Mouse (Mus musculus) forebrain, embryonic 10.5 days (tissue): Measurements from ENCODE around the gene Sh2b3. TPM values are rescaled to one million over a fixed set of nuclear protein-coding genes. Genes with fewer than 3 reads are reported as not detected.

Experiments
- DNase-seq: peaks from one replicate; pipeline ENCODE4 v3.0.0-alpha.2; 2017; ENCODE audit warnings: low spot score; ENCODE audit errors: extremely low spot score
- H3K27ac ChIP-seq: fragments of 300-500 bp; sonication (generic); 2 replicates; pipeline ENCODE4 v1.5.1; 2016; ENCODE audit warnings: mild to moderate bottlenecking
- H3K27me3 ChIP-seq: fragments of 300-500 bp; sonication (generic); 2 replicates; pipeline ENCODE4 v1.6.1; 2016; ENCODE audit warnings: mild to moderate bottlenecking; ENCODE audit not compliant: poor library complexity, severe bottlenecking
- H3K36me3 ChIP-seq: fragments of 300-500 bp; sonication (generic); replicated peaks from 2 replicates; pipeline ENCODE4 v1.6.1; 2016; ENCODE audit warnings: mild to moderate bottlenecking, moderate library complexity
- H3K4me1 ChIP-seq: fragments of 300-500 bp; sonication (generic); 2 replicates; pipeline ENCODE4 v1.6.1; 2016
- H3K4me3 ChIP-seq: fragments of 300-500 bp; sonication (generic); 2 replicates; pipeline ENCODE4 v1.5.1; 2016; ENCODE audit warnings: mild to moderate bottlenecking, moderate library complexity
- H3K9me3 ChIP-seq: fragments of 300-500 bp; sonication (generic); 2 replicates; pipeline ENCODE4 v1.6.1; 2016; ENCODE audit warnings: mild to moderate bottlenecking, moderate library complexity
- WGBS: fragments of 180-500 bp; shearing (Covaris S2); methylation state at CpG from one replicate; pipeline ENCODE4 v1.1.7; 2016; 5-methylcytosine and 5-hydroxymethylcytosine counted together
- polyA plus RNA-seq: library from polyadenylated mRNA; unstranded; fragments of >200 nt; fragmentation: Nextera tagmentation; extraction: Ambion mirVana; gene quantifications from 2 replicates; pipeline ENCODE4 v1.2.1, GENCODE M21; 2016

The Sh2b3 gene
- polyA plus RNA-seq, 1 experiment from 2014 or later: 5.4 TPM

DNA sequence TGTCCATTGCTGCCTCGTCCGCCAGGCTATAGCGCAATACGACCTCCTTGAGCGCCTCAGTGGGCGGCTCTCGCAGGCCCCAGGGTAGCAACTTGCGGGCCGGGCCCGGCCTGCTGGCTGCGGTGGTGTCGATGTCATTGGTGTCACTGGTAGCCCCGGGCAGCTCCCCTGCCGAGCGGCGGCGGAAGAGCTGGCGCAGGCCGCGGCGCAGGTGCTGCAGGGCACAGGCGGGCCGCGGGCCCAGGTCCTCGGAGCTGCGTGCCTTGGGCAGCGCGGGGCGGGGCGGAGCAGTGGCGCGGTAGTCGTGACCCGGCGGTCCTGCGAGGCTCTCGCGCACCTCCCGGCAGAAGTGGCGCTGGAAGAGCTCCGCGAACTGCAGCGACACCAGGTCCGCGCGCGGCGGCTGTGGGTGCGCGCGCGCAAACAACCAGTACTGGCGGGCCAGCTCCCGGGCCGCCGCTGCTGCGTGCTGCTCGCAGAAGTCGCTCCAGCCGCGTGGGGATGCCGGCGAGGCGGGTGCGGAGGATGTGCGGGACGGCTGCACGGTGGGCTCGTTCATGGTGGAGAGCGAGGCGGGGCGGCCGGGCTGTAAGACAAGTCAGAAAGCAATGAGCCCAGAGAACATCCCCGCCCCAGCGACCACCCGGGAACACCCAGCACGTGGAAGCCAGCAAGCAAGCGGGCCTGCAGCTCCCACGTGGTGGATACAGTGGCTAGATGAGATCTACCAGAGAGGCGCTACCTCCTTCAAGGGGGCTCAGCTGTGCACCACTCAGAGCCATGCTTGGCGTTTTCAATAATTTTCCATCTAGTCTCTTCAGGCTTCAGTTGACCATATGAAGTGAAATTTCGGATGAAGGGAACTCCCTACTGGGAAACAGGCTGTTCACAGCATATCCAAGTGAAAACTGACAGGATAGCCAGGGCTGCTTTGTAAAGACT, 8.7 kb downstream of the Sh2b3 start:
- peak overlapping the region; percentile 59 for H3K4me3 ChIP-seq
- H3K36me3 ChIP-seq: peaks cover 38% of the 10 kb centered on the region
- no peaks in the 10 kb centered on the region for H3K9me3 ChIP-seq
- 6% methylated on average over 82 of the region's 82 CpGs for WGBS
- no peak for DNase-seq
- peaks cover 39% of the 10 kb centered on the region for H3K4me1 ChIP-seq
- H3K27ac ChIP-seq: peak overlapping the region; percentile 56
- H3K27me3 ChIP-seq: peaks cover 69% of the 10 kb centered on the region

DNA sequence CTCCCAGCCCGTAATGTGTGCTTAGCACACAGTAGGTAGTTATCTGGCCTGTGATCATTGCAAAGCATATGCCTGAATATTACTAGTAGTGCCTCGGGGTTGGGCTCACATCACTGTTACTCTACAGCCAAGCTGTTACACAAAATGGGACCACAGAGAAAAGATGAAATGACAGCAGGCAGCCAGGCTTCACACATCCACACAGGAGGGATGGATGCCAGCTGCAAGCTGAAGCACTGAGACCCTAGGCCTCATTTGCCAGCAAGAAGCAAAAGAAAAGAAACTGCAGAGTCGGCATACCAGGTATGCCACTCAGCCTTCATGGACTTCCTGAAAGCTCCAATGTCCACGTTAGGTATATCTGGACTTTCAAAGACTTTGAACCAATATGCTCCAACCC, 9.6 kb downstream of the Sh2b3 start:
- Histone ChIP-seq H3K36me3 (peaks cover 42% of the 10 kb centered on the region), H3K9me3 (no peaks in the 10 kb centered on the region), H3K27me3 (peaks cover 63% of the 10 kb centered on the region), H3K4me1 (peaks cover 39% of the 10 kb centered on the region), H3K4me3 (peak overlapping the region; percentile 59; the same call in 1 of the 2 replicates), H3K27ac (no peak overlapping the region)
- 83% methylated on average over 4 of the region's 4 CpGs for WGBS
- DNase-seq: no peak

DNA sequence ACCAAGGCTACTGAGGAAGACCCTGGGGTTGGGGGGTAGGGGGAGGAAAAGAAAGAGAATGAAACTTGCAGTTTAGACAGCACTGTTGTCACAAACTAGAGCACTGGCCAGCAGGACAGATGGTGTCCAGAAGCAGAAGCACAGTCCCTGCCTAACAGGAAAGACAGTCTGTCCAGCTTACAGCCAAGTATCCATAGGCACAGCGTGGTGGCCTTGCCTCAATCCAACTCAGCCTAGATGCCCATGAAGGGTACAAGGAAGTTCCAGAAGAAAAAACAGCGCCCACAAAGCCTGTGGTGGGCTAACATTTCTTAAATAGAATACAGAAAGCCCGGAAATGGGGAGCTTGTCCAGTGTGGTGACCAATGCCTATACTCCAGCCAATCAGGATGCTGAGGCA, 11.8 kb downstream of the Sh2b3 start:
- H3K27ac ChIP-seq: no peak overlapping the region
- peaks cover 63% of the 10 kb centered on the region for H3K36me3 ChIP-seq
- peaks cover 42% of the 10 kb centered on the region for H3K27me3 ChIP-seq
- H3K4me3 ChIP-seq: no peak overlapping the region
- no peak for DNase-seq
- peaks cover 36% of the 10 kb centered on the region for H3K4me1 ChIP-seq
- 92% methylated on average over 3 of the region's 3 CpGs for WGBS
- H3K9me3 ChIP-seq: no peaks in the 10 kb centered on the region

DNA sequence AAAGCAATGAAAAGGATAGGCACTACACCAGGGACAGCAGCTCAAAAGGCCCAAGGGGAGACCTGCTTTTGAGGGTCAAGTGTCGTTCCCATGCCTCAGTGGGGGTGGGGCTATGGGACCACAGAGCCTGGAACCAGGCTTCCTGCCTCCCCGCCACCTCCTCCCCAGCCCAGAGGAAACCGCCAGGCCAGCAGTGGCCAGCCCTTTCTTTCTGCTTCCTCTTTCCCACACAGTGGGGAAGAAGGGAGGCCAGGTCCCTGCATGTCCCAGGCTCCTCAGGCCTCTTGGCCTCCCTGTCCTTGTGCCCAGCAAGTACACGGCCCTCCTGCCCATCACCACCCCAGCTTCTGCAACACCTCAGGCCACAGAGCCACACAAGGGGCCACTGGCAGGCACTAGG, 13.3 kb downstream of the Sh2b3 start:
- H3K27me3 ChIP-seq: peaks cover 27% of the 10 kb centered on the region
- H3K9me3 ChIP-seq: no peaks in the 10 kb centered on the region
- no peak overlapping the region for H3K4me3 ChIP-seq
- peaks cover 78% of the 10 kb centered on the region for H3K36me3 ChIP-seq
- H3K27ac ChIP-seq: peak overlapping the region; percentile 31; the same call in 1 of the 2 replicates
- peaks cover 31% of the 10 kb centered on the region for H3K4me1 ChIP-seq
- DNase-seq: no peak
- WGBS: 76% methylated on average over 4 of the region's 4 CpGs

DNA sequence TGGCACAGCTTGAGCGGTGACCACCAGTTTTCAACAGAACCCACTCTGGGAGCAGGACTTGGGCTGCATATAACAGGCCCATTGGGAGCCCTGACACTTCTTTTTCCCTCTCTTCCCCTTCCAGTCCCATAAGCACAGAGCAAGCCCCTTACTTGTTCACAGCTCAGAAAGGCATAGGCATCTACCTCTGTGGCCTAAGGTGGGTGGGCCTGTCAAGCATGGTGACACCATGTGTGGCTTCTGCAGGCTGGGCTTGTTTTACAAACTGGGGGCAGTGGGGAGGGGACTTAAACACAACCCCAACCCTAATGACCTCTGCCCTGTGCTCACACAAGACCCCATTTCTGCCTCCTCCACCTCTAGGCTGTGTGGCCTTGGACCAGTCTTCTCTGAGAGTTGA, 13.8 kb downstream of the Sh2b3 start:
- no peak for DNase-seq
- Histone ChIP-seq H3K27ac (peak overlapping the region; percentile 31; the same call in 1 of the 2 replicates), H3K36me3 (peaks cover 82% of the 10 kb centered on the region), H3K4me1 (peaks cover 26% of the 10 kb centered on the region), H3K9me3 (no peaks in the 10 kb centered on the region), H3K27me3 (peaks cover 22% of the 10 kb centered on the region), H3K4me3 (no peak overlapping the region)
- 93% methylated on average over 1 of the region's 1 CpGs for WGBS

DNA sequence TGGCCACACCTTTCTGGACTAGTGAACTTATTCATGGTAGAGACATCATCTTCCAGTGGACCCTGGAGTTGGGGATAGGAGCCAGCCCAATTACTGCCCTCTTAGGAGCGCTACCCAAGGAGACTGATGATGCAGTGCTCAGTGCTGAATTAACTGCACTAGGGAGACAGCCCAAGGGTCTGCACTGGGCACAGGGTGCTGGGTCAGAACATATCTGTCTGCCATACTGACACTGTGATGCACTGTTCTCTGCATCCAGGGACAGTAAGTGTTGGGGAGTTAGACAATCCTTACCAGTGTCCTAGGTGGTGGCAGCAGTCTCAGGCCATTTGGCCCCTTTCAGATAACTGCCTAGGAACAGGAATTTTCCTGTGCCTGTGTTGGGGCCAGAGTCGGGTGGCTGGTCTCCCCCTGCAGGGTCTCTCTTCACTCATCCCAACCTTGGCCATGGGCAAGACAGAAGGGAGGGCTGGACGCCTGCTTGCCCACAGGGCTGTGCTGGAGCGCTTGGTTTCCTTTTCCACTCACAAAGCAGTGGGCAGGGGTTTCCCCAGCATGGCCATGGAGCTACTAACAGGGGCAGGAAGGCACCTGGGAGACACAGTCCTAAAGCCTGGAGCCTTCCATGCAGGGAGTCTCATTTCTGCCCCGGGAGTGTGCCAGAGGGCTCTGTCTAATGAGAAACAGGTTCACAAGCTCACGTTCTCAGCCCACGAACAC, 14.5 kb downstream of the Sh2b3 start:
- WGBS: 78% methylated on average over 7 of the region's 7 CpGs
- peak overlapping the region; percentile 31 for H3K27ac ChIP-seq
- peaks cover 20% of the 10 kb centered on the region for H3K4me1 ChIP-seq
- no peak for DNase-seq
- peaks cover 85% of the 10 kb centered on the region for H3K36me3 ChIP-seq
- peaks cover 15% of the 10 kb centered on the region for H3K27me3 ChIP-seq
- no peaks in the 10 kb centered on the region for H3K9me3 ChIP-seq
- no peak overlapping the region for H3K4me3 ChIP-seq

DNA sequence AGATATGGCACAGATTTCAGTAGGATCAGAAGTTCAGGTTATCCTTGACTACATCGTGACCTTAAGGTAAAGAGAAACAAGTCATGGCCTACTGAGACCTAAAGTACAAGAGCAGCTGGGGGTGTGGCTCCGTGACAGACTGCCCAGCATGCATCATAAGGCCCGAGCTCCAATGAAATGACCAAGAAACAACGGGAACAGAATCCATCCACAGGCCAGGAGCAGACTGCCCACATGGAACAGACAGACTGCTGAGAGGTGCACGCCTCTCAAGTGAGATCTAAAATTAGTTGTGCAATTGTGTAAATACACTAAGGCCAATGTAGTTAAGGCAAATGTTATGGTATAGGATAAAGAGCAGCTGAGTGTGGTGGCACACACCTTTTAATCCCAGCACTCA, 15.9 kb downstream of the Sh2b3 start:
- peaks cover 20% of the 10 kb centered on the region for H3K4me1 ChIP-seq
- peaks cover 1% of the 10 kb centered on the region for H3K27me3 ChIP-seq
- WGBS: 82% methylated on average over 5 of the region's 5 CpGs
- H3K36me3 ChIP-seq: peaks cover 89% of the 10 kb centered on the region
- H3K9me3 ChIP-seq: no peaks in the 10 kb centered on the region
- no peak overlapping the region for H3K4me3 ChIP-seq
- H3K27ac ChIP-seq: no peak overlapping the region
- no peak for DNase-seq

DNA sequence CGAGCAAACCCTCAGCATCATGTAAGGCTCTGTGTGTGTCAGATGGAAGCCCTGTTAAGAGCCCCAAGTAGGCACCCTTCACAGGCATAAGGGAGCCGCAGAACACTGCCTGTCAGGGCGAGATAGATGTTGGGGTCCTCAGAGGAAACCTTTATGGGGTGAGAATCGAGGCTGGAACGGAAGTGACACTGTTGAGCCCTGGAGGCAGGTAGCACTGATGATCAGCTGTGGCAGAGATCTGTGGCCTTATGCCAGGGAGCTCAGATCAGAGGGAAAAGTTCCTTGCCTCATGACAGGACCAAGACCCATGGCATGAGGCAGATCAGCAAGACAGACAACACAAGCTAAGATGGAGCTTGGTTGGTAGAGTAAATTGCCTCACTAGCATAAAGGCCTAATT, 16.3 kb downstream of the Sh2b3 start:
- no peak overlapping the region for H3K27ac ChIP-seq
- H3K4me3 ChIP-seq: no peak overlapping the region
- H3K27me3 ChIP-seq: no peaks in the 10 kb centered on the region
- DNase-seq: no peak
- no peaks in the 10 kb centered on the region for H3K9me3 ChIP-seq
- H3K4me1 ChIP-seq: peaks cover 20% of the 10 kb centered on the region
- peaks cover 89% of the 10 kb centered on the region for H3K36me3 ChIP-seq
- WGBS: 87% methylated on average over 5 of the region's 5 CpGs

DNA sequence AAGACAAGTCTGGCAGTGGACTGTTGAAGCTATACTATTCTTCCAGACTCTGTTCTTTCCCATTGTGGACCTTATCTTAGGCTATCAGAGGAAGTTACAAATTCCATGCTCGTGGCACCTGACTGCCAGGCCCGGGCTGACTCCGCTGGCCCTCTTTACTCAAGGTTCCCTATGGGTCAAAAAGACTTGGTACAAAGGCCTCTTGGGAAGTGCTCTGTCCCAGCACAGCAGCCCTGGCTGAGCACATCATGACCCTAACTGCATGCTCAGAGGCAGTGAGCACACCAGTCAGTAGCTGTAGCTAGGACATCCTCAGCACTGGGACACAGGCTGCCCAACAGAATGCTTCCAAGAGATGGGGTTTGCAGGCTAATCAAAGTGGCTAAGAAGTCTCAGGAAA, 16.8 kb downstream of the Sh2b3 start:
- Histone ChIP-seq H3K4me3 (no peak overlapping the region), H3K9me3 (no peaks in the 10 kb centered on the region), H3K27ac (no peak overlapping the region), H3K36me3 (peaks cover 91% of the 10 kb centered on the region), H3K27me3 (no peaks in the 10 kb centered on the region), H3K4me1 (peaks cover 20% of the 10 kb centered on the region)
- DNase-seq: no peak
- WGBS: 97% methylated on average over 3 of the region's 3 CpGs

DNA sequence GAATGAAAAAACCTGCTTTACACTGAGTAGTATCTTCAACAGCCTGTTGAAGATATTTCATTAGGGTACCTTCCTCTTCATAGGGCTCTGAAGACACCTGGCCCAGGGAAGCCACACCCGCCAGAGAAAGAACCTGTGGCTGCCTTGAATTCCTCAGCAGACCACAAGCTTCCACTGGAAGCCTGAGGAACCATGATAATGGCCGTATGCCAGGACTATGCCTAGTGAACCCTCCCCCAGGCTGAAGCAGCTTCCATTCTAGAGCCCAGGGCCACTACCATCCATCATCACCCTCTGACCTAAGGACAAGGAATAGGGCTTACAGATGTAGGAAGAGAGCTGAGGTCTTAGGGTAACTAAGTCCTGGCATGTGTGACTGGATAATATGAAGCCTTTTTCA, 17.3 kb downstream of the Sh2b3 start:
- Histone ChIP-seq H3K4me1 (peaks cover 20% of the 10 kb centered on the region), H3K36me3 (peaks cover 91% of the 10 kb centered on the region), H3K27me3 (no peaks in the 10 kb centered on the region), H3K27ac (no peak overlapping the region), H3K4me3 (no peak overlapping the region), H3K9me3 (no peaks in the 10 kb centered on the region)
- DNase-seq: no peak
- WGBS: 83% methylated on average over 2 of the region's 2 CpGs

DNA sequence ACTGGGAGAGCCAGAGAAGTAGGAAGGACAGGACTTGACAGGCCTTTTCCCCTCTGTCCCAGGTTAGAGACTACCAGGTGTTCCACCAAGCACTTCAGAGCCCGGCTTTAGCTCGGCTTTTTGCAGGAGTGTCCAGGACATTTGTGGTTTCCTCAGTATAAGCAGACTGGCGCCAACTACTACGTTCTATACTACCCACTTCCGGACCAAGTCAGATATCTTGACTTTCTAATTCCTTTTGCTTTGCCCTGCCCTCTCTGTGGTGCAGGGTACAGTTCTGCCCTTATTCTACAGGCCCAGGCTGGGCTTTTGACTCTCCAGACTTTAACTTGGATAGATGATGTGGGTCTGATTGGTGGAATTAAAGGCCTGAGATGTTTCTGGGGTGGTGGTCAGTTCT, 17.9 kb downstream of the Sh2b3 start:
- no peaks in the 10 kb centered on the region for H3K9me3 ChIP-seq
- H3K36me3 ChIP-seq: peaks cover 90% of the 10 kb centered on the region
- no peak overlapping the region for H3K27ac ChIP-seq
- 82% methylated on average over 5 of the region's 5 CpGs for WGBS
- peaks cover 19% of the 10 kb centered on the region for H3K4me1 ChIP-seq
- no peaks in the 10 kb centered on the region for H3K27me3 ChIP-seq
- H3K4me3 ChIP-seq: no peak overlapping the region
- no peak for DNase-seq

DNA sequence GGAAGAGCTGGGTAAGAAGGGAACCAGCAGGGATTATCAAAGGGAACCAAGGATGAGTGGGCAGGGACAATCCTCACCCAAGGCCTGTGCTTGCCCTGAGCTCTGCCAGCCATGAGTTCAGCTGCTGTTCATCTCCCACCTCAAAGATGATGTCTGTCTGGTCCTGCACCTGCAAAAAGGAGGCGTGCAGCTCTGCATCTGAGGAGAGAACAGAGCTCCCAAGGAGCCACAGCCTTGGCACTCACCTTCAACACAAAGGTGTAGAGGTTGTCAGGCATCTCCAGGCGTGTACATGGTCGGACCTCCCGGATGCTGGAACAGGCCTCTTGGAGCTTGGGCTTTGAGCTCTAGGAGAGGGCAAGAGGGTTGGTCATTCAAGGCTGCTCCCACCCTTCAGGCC, 18.6 kb downstream of the Sh2b3 start:
- Histone ChIP-seq H3K27ac (no peak overlapping the region), H3K36me3 (peaks cover 91% of the 10 kb centered on the region), H3K9me3 (no peaks in the 10 kb centered on the region), H3K4me1 (peaks cover 12% of the 10 kb centered on the region), H3K4me3 (no peak overlapping the region), H3K27me3 (no peaks in the 10 kb centered on the region)
- no peak for DNase-seq
- WGBS: 92% methylated on average over 4 of the region's 4 CpGs

DNA sequence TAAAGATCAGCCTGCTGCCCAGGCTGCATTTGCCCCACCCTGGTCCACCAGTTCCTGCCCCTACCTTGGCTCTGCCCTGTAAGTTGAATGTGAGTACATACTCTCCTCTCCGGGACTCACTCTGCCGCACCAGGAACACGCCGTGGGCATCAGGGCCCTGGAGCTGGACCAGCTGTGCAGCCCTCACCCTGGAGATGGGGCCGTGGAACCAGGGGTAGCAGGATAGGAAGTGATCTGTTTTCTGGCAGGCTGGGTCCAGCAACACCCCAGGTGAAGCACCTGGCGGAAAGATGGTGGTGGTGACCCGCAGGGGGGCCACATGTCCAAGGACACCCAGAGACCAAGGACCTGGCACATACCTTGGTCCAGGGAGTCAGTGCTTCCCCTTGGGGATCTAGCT, 19.0 kb downstream of the Sh2b3 start:
- Histone ChIP-seq H3K27ac (no peak overlapping the region), H3K9me3 (no peaks in the 10 kb centered on the region), H3K27me3 (no peaks in the 10 kb centered on the region), H3K36me3 (peaks cover 96% of the 10 kb centered on the region), H3K4me1 (peaks cover 7% of the 10 kb centered on the region), H3K4me3 (no peak overlapping the region)
- no peak for DNase-seq
- 94% methylated on average over 7 of the region's 7 CpGs for WGBS
